Mouse (Mus musculus): ENCODE results near the gene Slc25a36. TPM values are rescaled to one million over a fixed set of nuclear protein-coding genes. Genes with fewer than 3 reads are reported as not detected.

Slc25a36 gene
- total RNA-seq, 1 experiment from 2014 or later, result 89.5 TPM

DNA sequence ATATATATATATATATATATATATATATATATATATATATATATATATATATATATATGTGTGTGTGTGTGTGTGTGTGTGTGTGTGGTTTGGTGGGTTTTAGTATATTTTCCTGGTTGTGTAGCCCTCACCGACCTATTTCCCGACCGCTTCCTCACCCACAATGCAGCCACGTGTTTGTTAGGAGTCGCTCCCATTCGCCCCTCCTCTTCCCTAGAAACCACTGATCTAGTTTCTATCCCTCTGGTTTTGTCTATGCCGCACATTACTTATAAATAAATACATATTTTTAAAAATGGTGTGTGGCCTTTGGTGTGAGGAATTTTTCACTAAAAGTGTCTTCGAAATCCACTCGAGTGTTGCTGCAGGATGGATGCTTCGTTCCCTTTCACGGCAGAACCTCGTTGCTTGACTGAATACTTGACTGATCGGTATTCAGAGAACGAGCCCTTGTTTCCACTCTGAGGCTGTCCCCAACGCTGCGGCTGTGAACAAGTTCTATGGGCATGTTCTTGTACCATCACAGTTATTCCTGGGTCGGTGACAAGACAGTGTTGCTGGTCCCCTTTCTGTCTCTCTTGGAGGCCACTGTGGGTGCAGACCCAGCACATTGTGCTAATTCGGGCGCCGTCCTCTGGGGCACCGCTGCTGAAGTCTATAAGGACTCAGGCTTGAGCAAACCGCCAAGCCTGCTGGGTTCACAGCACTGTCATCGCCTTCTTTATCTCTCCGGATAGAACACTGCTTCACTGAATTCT is 2.0 kb upstream of the Slc25a36 start:
- no peak for ATAC-seq (ENCODE audit: extremely low read depth, insufficient number of reproducible peaks, low FRiP score, poor library complexity, severe bottlenecking)

GRCm38 (mm10) chr9:97112238-97112637 is 1.3 kb upstream of the Slc25a36 start:
- no peak for ATAC-seq (ENCODE audit: extremely low read depth, insufficient number of reproducible peaks, low FRiP score, poor library complexity, severe bottlenecking)

GRCm38 (mm10) chr9:97111506-97111905 is 549 bp upstream of the Slc25a36 start:
- ATAC-seq (ENCODE audit: extremely low read depth, insufficient number of reproducible peaks, low FRiP score, poor library complexity, severe bottlenecking), result no peak

- ATAC-seq (ENCODE audit: extremely low read depth, insufficient number of reproducible peaks, low FRiP score, poor library complexity, severe bottlenecking), result no peak
These were observed 4.3 kb downstream of the Slc25a36 start for GRCm38 (mm10) chr9:97106481-97107160.

- ATAC-seq (ENCODE audit: extremely low read depth, insufficient number of reproducible peaks, low FRiP score, poor library complexity, severe bottlenecking), result no peak
These were observed 5.5 kb downstream of the Slc25a36 start for GRCm38 (mm10) chr9:97105400-97105985.

DNA sequence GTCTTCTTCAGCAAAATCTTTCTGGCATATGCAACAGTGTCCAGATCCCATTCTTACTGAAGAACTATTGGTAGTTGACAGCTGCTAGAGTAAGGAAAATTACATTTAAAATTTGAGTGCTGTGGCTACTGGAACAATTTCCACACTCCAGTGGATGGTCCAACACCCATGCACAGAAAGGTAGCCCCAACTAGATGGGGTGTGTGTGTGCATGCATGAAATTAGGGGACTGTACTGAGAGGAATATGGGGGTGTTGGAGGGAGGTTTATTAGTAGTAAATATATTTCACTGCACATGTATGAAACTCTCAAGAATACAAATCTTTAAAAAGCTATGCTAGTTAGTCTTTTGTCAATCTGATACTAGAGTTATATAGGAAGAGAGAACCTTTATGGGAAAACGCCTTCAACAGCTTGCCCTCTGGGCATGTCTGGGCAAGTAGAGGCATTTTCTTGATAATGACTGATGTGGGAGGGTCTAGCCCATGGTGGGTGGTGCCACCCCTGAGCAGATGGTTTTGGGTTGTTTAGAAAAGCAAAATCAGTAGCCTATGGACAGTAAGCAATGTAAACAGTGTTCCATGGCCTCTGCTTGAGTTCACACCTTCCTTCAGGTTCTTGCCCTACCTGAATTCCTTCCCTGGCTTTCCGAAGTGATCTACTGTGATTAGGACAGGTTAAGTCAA is 7.4 kb downstream of the Slc25a36 start:
- ATAC-seq (ENCODE audit: extremely low read depth, insufficient number of reproducible peaks, low FRiP score, poor library complexity, severe bottlenecking), result no peak

DNA sequence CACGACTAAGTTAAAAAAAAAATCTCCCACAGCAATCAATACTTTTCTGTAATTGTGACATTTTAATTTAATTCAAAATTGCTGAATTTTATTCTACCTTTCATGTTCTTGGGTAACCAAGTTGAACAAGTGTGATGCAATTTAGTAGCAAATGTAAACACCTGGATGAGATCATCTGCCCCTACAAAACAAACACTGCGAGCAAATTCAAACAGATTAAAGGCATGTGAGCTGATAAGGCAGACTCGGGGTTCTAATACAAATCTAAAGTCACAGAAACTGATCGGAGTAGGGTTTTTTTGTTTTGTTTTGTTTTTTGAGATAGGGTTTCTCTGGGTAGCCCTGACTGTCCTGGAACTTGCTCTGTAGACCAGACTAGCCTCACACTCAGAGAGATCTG is 12.0 kb downstream of the Slc25a36 start:
- ATAC-seq (ENCODE audit: extremely low read depth, insufficient number of reproducible peaks, low FRiP score, poor library complexity, severe bottlenecking), result no peak

DNA sequence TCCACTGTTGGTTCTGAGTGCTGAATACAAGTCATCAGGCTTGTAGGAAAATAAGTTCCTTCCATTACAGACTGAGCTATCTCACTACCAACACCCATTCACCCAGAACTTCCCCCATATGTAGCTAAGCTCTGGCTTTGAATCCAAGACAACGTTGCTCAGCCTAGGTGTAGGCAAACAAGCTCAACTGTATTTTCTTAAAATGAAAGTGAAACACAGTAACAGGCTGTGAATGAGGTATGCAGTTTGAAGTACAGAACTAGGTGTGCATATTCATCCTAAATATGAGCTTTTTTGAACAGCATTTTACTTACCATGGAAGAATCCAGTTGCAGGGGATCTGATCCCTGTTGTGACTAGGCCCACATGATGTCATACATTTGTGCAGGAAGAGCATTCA is 14.8 kb downstream of the Slc25a36 start:
- no peak for ATAC-seq (ENCODE audit: extremely low read depth, insufficient number of reproducible peaks, low FRiP score, poor library complexity, severe bottlenecking)

DNA sequence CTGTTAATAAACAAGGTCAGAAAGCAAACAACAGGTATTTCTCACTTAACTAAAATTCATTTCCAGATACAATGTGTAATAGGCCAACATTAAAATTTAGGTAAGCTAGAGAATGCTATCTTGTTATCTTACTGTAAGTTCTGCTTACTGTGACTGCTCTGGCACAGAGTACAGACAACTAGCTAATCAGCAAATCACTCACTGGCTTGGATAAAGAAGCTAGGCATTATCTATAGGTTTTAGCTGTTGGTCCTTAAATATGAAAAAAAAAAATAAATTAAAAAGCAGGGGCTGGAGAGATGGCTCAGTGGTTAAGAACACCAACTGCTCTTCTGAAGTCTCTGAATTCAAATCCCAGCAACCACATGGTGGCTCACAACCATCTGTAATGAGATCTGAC is 23.1 kb downstream of the Slc25a36 start:
- ATAC-seq (ENCODE audit: extremely low read depth, insufficient number of reproducible peaks, low FRiP score, poor library complexity, severe bottlenecking), result no peak

- no peak for ATAC-seq (ENCODE audit: extremely low read depth, insufficient number of reproducible peaks, low FRiP score, poor library complexity, severe bottlenecking)
These were observed 26.3 kb downstream of the Slc25a36 start for GRCm38 (mm10) chr9:97084628-97085027.

DNA sequence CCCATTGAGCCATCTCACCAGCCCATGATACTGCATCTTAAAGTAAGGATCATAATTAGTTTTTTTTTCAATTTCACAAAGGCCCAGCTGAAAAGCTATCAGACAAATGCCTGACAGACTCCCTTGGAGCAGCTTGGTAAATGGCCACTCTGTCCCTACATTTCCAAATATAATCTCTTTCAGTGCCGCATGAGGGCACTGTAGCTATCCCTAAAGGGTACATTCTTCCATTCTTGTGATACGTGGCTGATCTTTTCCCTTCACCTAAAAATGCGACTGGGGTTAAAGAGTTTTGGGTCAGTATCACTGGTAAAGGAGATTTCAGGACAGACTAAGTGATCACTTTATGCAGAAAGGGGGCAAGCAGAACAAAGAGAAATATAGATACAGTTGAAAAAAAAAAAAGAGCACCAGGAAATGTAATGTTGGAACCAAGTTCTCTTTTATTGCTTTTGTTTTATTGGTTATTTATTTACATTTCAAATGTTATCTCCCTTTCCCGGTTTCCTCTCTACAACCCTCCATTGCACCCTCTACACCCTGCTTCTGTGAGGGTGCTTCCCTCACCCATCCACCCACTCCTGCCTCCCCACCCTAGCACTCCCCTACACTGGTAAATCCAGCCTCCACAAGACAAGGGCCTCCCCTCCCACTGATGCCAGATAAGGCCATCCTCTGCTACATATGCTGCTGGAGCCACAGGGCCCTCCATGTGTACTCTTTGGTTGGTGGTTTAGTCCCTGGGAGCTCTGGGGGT is 29.7 kb downstream of the Slc25a36 start:
- ATAC-seq (ENCODE audit: extremely low read depth, insufficient number of reproducible peaks, low FRiP score, poor library complexity, severe bottlenecking), result no peak

DNA sequence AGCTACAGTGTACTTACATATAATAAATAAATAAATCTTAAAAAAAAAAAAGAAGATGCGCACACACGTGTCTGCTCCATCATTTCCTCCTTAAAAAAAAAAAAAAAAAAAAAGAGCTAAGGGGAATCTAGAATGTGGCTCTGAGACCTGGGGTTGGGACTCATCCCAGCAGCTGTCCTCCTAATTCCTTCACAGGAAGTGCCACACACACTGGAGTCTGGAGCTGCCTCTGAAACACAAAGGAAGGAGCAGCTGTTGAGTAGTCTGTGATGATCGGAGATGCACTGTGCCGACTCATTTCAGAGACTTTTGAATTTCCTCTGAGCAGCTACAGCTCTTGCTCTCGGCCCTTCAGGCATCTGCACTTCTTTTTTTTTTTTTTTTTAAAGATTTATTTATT is 41.0 kb downstream of the Slc25a36 start:
- ATAC-seq (ENCODE audit: extremely low read depth, insufficient number of reproducible peaks, low FRiP score, poor library complexity, severe bottlenecking), result no peak

DNA sequence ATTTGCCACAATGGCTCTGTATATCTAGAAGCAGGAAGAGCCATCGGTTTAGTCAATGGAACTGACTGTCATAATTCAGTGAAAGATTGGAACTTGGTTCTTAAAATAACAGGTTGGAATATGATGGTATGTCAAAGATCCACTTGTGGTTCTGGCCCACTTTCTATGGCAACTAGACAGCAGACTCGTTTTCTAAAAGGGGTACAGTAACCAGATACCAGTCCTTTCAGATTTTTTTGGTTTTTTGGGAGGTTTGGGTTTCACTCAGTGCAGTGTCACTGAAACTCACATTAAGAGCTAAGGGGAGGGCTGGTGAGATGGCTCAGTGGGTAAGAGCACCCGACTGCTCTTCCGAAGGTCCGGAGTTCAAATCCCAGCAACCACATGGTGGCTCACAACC is 41.5 kb downstream of the Slc25a36 start:
- no peak for ATAC-seq (ENCODE audit: extremely low read depth, insufficient number of reproducible peaks, low FRiP score, poor library complexity, severe bottlenecking)

DNA sequence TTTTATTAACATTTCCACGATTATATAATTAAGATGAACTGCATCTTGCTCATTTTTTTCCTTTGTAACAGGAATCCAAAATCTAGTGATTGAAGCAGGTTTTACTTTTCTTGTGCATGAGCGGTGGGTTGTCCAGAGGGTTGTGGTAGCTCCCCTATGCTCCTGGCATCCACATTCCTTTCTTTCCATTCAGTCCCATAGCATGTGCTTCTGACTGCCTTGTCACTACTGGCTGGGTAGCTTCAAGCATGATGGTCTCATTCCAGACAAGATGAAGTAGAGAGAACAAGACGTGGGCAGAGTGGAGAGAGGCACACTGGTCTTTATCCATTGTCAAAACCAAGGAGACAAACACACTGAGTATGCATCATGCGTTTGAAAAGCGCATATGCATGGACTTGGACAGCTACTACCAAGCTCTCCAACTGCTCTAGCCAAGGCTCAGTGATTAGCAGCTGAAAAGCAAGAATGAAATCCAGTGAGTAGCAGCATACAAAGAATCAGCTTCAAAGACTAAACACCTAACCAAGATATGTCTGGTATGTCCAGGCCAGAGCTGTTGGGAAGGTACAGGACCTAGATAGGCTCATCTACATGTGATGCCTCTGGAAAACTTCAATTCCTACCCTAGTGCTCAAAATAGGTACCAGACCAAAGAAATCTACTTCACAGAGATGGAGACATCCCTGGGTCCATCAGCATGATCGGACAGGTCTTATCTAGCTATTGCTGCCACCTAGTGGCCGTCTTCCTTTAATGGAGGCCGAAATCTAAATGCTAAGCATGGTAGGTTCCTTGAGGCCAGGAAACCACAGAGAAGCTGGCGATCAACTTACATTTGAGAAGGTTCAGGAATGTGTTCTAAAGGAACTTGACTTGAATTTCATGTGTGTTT is 42.5 kb downstream of the Slc25a36 start:
- peak; percentile 48; the same call in 1 of the 2 replicates for ATAC-seq (ENCODE audit: extremely low read depth, insufficient number of reproducible peaks, low FRiP score, poor library complexity, severe bottlenecking)

GRCm38 (mm10) chr9:97067761-97068160 is 43.2 kb downstream of the Slc25a36 start:
- ATAC-seq (ENCODE audit: extremely low read depth, insufficient number of reproducible peaks, low FRiP score, poor library complexity, severe bottlenecking), result no peak

- no peak for ATAC-seq (ENCODE audit: extremely low read depth, insufficient number of reproducible peaks, low FRiP score, poor library complexity, severe bottlenecking)
These were observed 45.1 kb downstream of the Slc25a36 start for GRCm38 (mm10) chr9:97065885-97066284.

DNA sequence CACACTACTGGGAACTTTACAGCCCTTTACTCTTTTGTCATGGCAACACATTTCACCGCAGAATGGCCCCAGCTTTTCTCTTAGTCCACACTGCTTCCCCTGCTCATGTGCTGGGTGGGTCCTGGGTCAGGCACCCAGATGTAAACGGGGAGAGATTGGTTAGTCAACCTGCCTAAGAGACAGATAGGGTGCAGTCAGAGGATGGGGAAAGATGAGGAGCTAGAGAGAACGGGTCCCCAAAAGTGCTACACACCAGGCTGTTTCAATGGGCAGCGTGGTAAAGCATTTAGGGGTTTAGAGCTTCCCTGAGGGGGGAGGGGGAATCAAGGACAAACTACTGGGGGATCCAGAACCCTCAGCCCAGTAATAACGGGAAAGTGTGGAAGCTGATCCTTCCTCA is 45.7 kb downstream of the Slc25a36 start:
- no peak for ATAC-seq (ENCODE audit: extremely low read depth, insufficient number of reproducible peaks, low FRiP score, poor library complexity, severe bottlenecking)

- no peak for ATAC-seq (ENCODE audit: extremely low read depth, insufficient number of reproducible peaks, low FRiP score, poor library complexity, severe bottlenecking)
These were observed 46.8 kb downstream of the Slc25a36 start for GRCm38 (mm10) chr9:97064161-97064560.
